ENCODE assay signal across 21 mouse cellular contexts in genomic region chr16:93019800-93020555, GRCm38 (mm10).
DNase-seq lines count a peak whose midpoint lies in the region; ATAC-seq and TF ChIP-seq lines count a peak whose summit lies in the region.
"Had no signal": no experiment of that assay in that cellular context is flagged by ENCODE, and none has a peak within 500 bp of the region (broad histone marks: within the 10 kb centered on the region; RNA-seq: fewer than 3 reads in every experiment).

No protein-coding gene starts in this region.

- H3K79me2 ChIP-seq in CH12.LX (replicated peaks; ENCODE audit: control insufficient read depth, extremely low read depth, insufficient read depth, poor library complexity, severe bottlenecking), result no peaks in the 10 kb centered on the region

- DNase-seq in heart, adult 11 months, result peak; percentile 70
- no peak for DNase-seq in heart, embryonic 10.5 days (ENCODE audit: low spot score)
- DNase-seq in CH12.LX (ENCODE audit: extremely low read depth), result peak; percentile 94
- DNase-seq in ZHBTc4 (ENCODE audit: low read depth, low spot score), result peak; percentile 17
- no peak for DNase-seq in left cerebral cortex, postnatal 36 days (ENCODE audit: low spot score in 2 of 2)
- no peak for DNase-seq in gastrocnemius, postnatal 4 days (ENCODE audit: low spot score in 2 of 2)
- DNase-seq: adrenal gland, adult 2 months; adrenal gland, postnatal 25 days; cerebellum, adult 18-20 months; cerebellum, adult 9-11 months; cerebellum, postnatal 36 days; gastrocnemius, postnatal 10 days; heart, postnatal 10 days; heart, postnatal 4 days had no signal

- no peaks in the 10 kb centered on the region for H3K36me3 ChIP-seq in heart, embryonic 10.5 days
- H3K36me3 ChIP-seq in CH12.LX (replicated peaks in 1 of 2; ENCODE audit: control insufficient read depth in 1 of 2, insufficient read depth in 1 of 2, low read length in 1 of 2), result peaks cover 0 to 6% of the 10 kb centered on the region in 2 experiments
- H3K36me3 ChIP-seq: embryonic facial prominence, embryonic 10.5 days; hindbrain, embryonic 12.5 days had no signal

- TF ChIP-seq RAD21 in CH12.LX (IDR thresholded peaks at IDR 0.05; ENCODE audit: low read depth, low read length), result no peak; the same call in none of the 2 replicates

- intact Hi-C loops in left cerebral cortex, postnatal 36 days (cut with DNase I), result no loop called here

- H3K27me3 ChIP-seq in heart, embryonic 10.5 days (ENCODE audit: insufficient read depth, poor library complexity, severe bottlenecking), result peaks cover 76% of the 10 kb centered on the region
- H3K27me3 ChIP-seq in CH12.LX (replicated peaks), result no peaks in the 10 kb centered on the region
- H3K27me3 ChIP-seq: hindbrain, embryonic 12.5 days; Patski had no signal

- TF ChIP-seq EP300 in CH12.LX (IDR thresholded peaks at IDR 0.05; ENCODE audit: low read length), result peak; percentile 75

- dilution Hi-C loops in CH12.LX (cut with MboI; ENCODE audit: extremely low pct_ligation_motif_present, extremely low pct_unique_long_range_greater_than_20kb, low sequenced_read_pairs), result no loop called here

- no peak for TF ChIP-seq CTCF in CH12.LX (conservative IDR thresholded peaks at IDR 0.05 in 1 of 2, IDR thresholded peaks at IDR 0.05 in 1 of 2; ENCODE audit: low read depth in 2 of 2, low read length in 2 of 2)

- 69% methylated on average over 7 of the region's 7 CpGs for WGBS in heart, embryonic 10.5 days

- H3K4me3 ChIP-seq in heart, embryonic 10.5 days, result no peak overlapping the region
- H3K4me3 ChIP-seq in CH12.LX (replicated peaks in 1 of 3; ENCODE audit: low read depth in 2 of 3, low read length in 2 of 3, poor library complexity in 1 of 3), result peak overlapping the region; percentile 10 to 43 (median 16)
- H3K4me3 ChIP-seq: embryonic facial prominence, embryonic 10.5 days; hindbrain, embryonic 12.5 days had no signal

- in situ Hi-C loops in CH12.LX (cut with MboI; ENCODE audit: low pct_ligation_motif_present, low pct_unique_long_range_greater_than_20kb, low sequenced_read_pairs), result no loop called here

- H3K4me1 ChIP-seq in heart, embryonic 10.5 days, result no peaks in the 10 kb centered on the region
- H3K4me1 ChIP-seq in CH12.LX (ENCODE audit: control insufficient read depth in 1 of 2, insufficient read depth in 2 of 2), result peaks cover 27 to 63% of the 10 kb centered on the region in 2 experiments

- ATAC-seq in megakaryocyte progenitor cell, adult 5-6 weeks (replicated peaks; ENCODE audit: poor library complexity), result peak; percentile 34
- no peak for ATAC-seq in frontal cortex, adult (ENCODE audit: low TSS enrichment)
- ATAC-seq: forebrain, embryonic 14.5 days; hindbrain, embryonic 16.5 days; Patski had no signal

- H3K4me2 ChIP-seq in CH12.LX (ENCODE audit: insufficient read depth, low read depth, poor library complexity, severe bottlenecking), result peak overlapping the region; percentile 63
- H3K4me2 ChIP-seq: hindbrain, embryonic 12.5 days had no signal

- peak; percentile 46; the same call in 1 of the 2 replicates for TF ChIP-seq POLR2A in CH12.LX (IDR thresholded peaks at IDR 0.05; ENCODE audit: low read depth, low read length)

- no peak overlapping the region for H3K27ac ChIP-seq in heart, embryonic 10.5 days
- peak overlapping the region; percentile 92 for H3K27ac ChIP-seq in CH12.LX (ENCODE audit: insufficient read depth, low read depth)
- H3K27ac ChIP-seq: embryonic facial prominence, embryonic 10.5 days; hindbrain, embryonic 12.5 days had no signal

- H3K9me3 ChIP-seq in heart, embryonic 10.5 days, result no peaks in the 10 kb centered on the region
- H3K9me3 ChIP-seq in CH12.LX (replicated peaks; ENCODE audit: low read length), result no peaks in the 10 kb centered on the region
- H3K9me3 ChIP-seq: embryonic facial prominence, embryonic 10.5 days; hindbrain, embryonic 12.5 days had no signal

- peak overlapping the region; percentile 18 for H3K9ac ChIP-seq in CH12.LX (ENCODE audit: insufficient read depth, low read depth)
- H3K9ac ChIP-seq: hindbrain, embryonic 12.5 days had no signal

TF ChIP-seq in CH12.LX, 34 proteins besides CTCF, POLR2A, EP300 and RAD21:
- TF ChIP-seq TBP (conservative IDR thresholded peaks at IDR 0.05; ENCODE audit: low read depth, low read length), result peak; percentile 71; the same call in 1 of the 2 replicates
- peak; percentile 44 for TF ChIP-seq ZMIZ1 (IDR thresholded peaks at IDR 0.05; ENCODE audit: low read depth, low read length)
- no peak for TF ChIP-seq ZNF384 (IDR thresholded peaks at IDR 0.05; ENCODE audit: low read depth, low read length)
- TF ChIP-seq ETS1 (conservative IDR thresholded peaks at IDR 0.05; ENCODE audit: low read depth, low read length), result peak; percentile 91
- no peak; the same call in 1 of the 2 replicates for TF ChIP-seq MAFK (IDR thresholded peaks at IDR 0.05; ENCODE audit: insufficient replicate concordance, low read length)
- TF ChIP-seq MYC (IDR thresholded peaks at IDR 0.05; ENCODE audit: low read depth, low read length), result peak; percentile 33; the same call in 1 of the 2 replicates
- no peak for TF ChIP-seq CHD1 (IDR thresholded peaks at IDR 0.05; ENCODE audit: low read depth, low read length)
- no peak for TF ChIP-seq E2F4 (IDR thresholded peaks at IDR 0.05; ENCODE audit: insufficient replicate concordance, low read depth, low read length)
- no peak for TF ChIP-seq GABPA (IDR thresholded peaks at IDR 0.05; ENCODE audit: insufficient replicate concordance, low read depth, low read length)
- TF ChIP-seq IRF4 (IDR thresholded peaks at IDR 0.05; ENCODE audit: low read depth, low read length), result peak; percentile 75
- TF ChIP-seq MAX (IDR thresholded peaks at IDR 0.05; ENCODE audit: low read length), result no peak; the same call in 1 of the 2 replicates
- TF ChIP-seq ZKSCAN1 (IDR thresholded peaks at IDR 0.05; ENCODE audit: borderline replicate concordance, low read depth, low read length), result no peak
- TF ChIP-seq USF2 (conservative IDR thresholded peaks at IDR 0.05; ENCODE audit: low read depth, low read length), result no peak
- TF ChIP-seq SIN3A (IDR thresholded peaks at IDR 0.05; ENCODE audit: low read length), result peak; percentile 84
- peak; percentile 60; the same call in 1 of the 2 replicates for TF ChIP-seq NELFE (IDR thresholded peaks at IDR 0.05; ENCODE audit: low read depth, low read length)
- peak; percentile 78; the same call in 1 of the 2 replicates for TF ChIP-seq CHD2 (IDR thresholded peaks at IDR 0.05; ENCODE audit: low read length)
- no peak for TF ChIP-seq UBTF (IDR thresholded peaks at IDR 0.05; ENCODE audit: low read depth, low read length)
- TF ChIP-seq RCOR1 (conservative IDR thresholded peaks at IDR 0.05; ENCODE audit: low read depth, low read length), result peak; percentile 73
- TF ChIP-seq JUND (conservative IDR thresholded peaks at IDR 0.05; ENCODE audit: low read depth, low read length), result no peak
- TF ChIP-seq POLR2AphosphoS2 (IDR thresholded peaks at IDR 0.05; ENCODE audit: low read depth, low read length), result no peak
- TF ChIP-seq BHLHE40 (IDR thresholded peaks at IDR 0.05; ENCODE audit: low read depth, low read length), result peak; percentile 69
- TF ChIP-seq HCFC1 (IDR thresholded peaks at IDR 0.05; ENCODE audit: low read depth, low read length), result peak; percentile 54
- no peak for TF ChIP-seq NRF1 (IDR thresholded peaks at IDR 0.05; ENCODE audit: low read depth, low read length)
- TF ChIP-seq ELF1 (IDR thresholded peaks at IDR 0.05; ENCODE audit: low read depth, low read length), result peak; percentile 35; the same call in 1 of the 2 replicates
- TF ChIP-seq ZC3H11A (IDR thresholded peaks at IDR 0.05; ENCODE audit: low read depth, low read length), result no peak
- TF ChIP-seq KAT2A (IDR thresholded peaks at IDR 0.05; ENCODE audit: insufficient replicate concordance, low read length), result no peak
- TF ChIP-seq JUN (IDR thresholded peaks at IDR 0.05; ENCODE audit: insufficient read depth, low read depth, low read length), result no peak
- peak; percentile 15; the same call in 1 of the 2 replicates for TF ChIP-seq SMC3 (IDR thresholded peaks at IDR 0.05; ENCODE audit: low read depth, low read length)
- TF ChIP-seq MEF2A (IDR thresholded peaks at IDR 0.05; ENCODE audit: borderline replicate concordance, low read depth, low read length), result peak; percentile 80
- no peak for TF ChIP-seq MXI1 (IDR thresholded peaks at IDR 0.05; ENCODE audit: low read depth, low read length)
- no peak for TF ChIP-seq USF1 (IDR thresholded peaks at IDR 0.05; ENCODE audit: low read depth, low read length)
- no peak for TF ChIP-seq PAX5 (IDR thresholded peaks at IDR 0.05; ENCODE audit: low read length)
- TF ChIP-seq TCF12 (IDR thresholded peaks at IDR 0.05; ENCODE audit: low read depth, low read length), result peak; percentile 82
- TF ChIP-seq MAZ (IDR thresholded peaks at IDR 0.05; ENCODE audit: low read depth, low read length), result no peak

Comparison
In these comparisons a context has a peak if more than half of its experiments do, and no peak if none do; other contexts are left out.
1. DNase-seq: peak in heart, adult 11 months (single experiment), CH12.LX (single experiment) and ZHBTc4 (single experiment); none in heart, embryonic 10.5 days (single experiment), left cerebral cortex, postnatal 36 days (0 of 2) and gastrocnemius, postnatal 4 days (0 of 2).